Mouse (Mus musculus): ENCODE data around the gene Knop1.

DNA sequence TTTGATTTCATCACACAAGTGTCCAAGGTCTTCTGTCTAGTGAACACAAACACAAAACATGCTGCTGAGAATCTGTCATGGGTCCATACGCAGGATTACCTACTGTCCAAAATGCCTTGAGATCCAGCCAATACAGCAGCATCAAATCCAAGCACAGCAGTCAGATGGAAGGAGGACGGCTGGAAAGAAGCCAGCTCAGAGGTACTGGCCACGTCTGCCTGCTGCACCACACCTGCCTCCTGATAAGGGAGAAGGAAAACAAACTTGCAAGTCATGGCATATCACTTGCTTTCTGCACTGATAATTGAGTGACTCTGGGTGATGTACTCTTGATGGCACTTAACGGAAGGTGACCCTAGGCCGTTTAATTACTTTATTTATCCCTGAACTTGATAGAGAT is 10.9 kb downstream of the Knop1 start:
- TF ChIP-seq POLR2A (IDR thresholded peaks at IDR 0.05; ENCODE audit: low read depth, low read length), result no peak
- TF ChIP-seq CTCF (IDR thresholded peaks at IDR 0.05; ENCODE audit: extremely low read depth, insufficient read depth, insufficient read length, insufficient replicate concordance), result no peak

Data from spleen, adult 2 months (tissue).